In genomic region chr4:133285299-133285698, GRCm38 (mm10) we compare ENCODE assay signal across 17 mouse cellular contexts. TPM values are rescaled to one million over a fixed set of nuclear protein-coding genes. Genes with fewer than 3 reads are reported as not detected.
DNase-seq lines count a peak whose midpoint lies in the region; ATAC-seq and TF ChIP-seq lines count a peak whose summit lies in the region.
"Had no signal": no experiment of that assay in that cellular context is flagged by ENCODE, and none has a peak within 500 bp of the region (broad histone marks: within the 10 kb centered on the region; RNA-seq: fewer than 3 reads in every experiment).

No protein-coding gene starts in this region.

- ATAC-seq in heart, embryonic 13.5 days (ENCODE audit: extremely low read depth, insufficient number of reproducible peaks, low FRiP score, low TSS enrichment), result no peak
- no peak for ATAC-seq in embryonic facial prominence, embryonic 12.5 days (ENCODE audit: insufficient number of reproducible peaks, insufficient read depth, low FRiP score, low TSS enrichment)
- ATAC-seq in liver, embryonic 12.5 days, result peak; percentile 76
- ATAC-seq in stomach, embryonic 15.5 days (ENCODE audit: insufficient read depth, low FRiP score, low read depth), result peak; percentile 45; the same call in 1 of the 2 replicates
- no peak for ATAC-seq in forebrain, postnatal 0 days
- ATAC-seq: midbrain, embryonic 13.5 days had no signal

- H3K4me3 ChIP-seq in heart, embryonic 13.5 days, result no peak overlapping the region
- H3K4me3 ChIP-seq in embryonic facial prominence, embryonic 12.5 days, result no peak overlapping the region
- no peak overlapping the region for H3K4me3 ChIP-seq in liver, embryonic 12.5 days
- H3K4me3 ChIP-seq in stomach, embryonic 15.5 days (replicated peaks), result no peak overlapping the region
- no peak overlapping the region for H3K4me3 ChIP-seq in forebrain, postnatal 0 days (ENCODE audit: low read depth, low read length)
- H3K4me3 ChIP-seq: forebrain, embryonic 10.5 days; hindbrain, embryonic 10.5 days; midbrain, embryonic 13.5 days had no signal

- 55% methylated on average over 3 of the region's 3 CpGs for WGBS in heart, embryonic 13.5 days
- WGBS in embryonic facial prominence, embryonic 12.5 days, result 72% methylated on average over 3 of the region's 3 CpGs
- WGBS in liver, embryonic 12.5 days (ENCODE audit: insufficient replicate concordance), result 29% methylated on average over 3 of the region's 3 CpGs
- whole genome bisulfite sequencing in stomach, embryonic 15.5 days, result 74% methylated on average over 3 of the region's 3 CpGs
- 74% methylated on average over 3 of the region's 3 CpGs for WGBS in forebrain, postnatal 0 days

- no peaks in the 10 kb centered on the region for H3K27me3 ChIP-seq in heart, embryonic 13.5 days (replicated peaks)
- no peaks in the 10 kb centered on the region for H3K27me3 ChIP-seq in embryonic facial prominence, embryonic 12.5 days
- no peaks in the 10 kb centered on the region; the same call in 1 of the 2 replicates for H3K27me3 ChIP-seq in liver, embryonic 12.5 days (replicated peaks)
- no peaks in the 10 kb centered on the region for H3K27me3 ChIP-seq in stomach, embryonic 15.5 days (replicated peaks)
- H3K27me3 ChIP-seq in forebrain, postnatal 0 days (ENCODE audit: insufficient read depth, low read length), result no peaks in the 10 kb centered on the region
- H3K27me3 ChIP-seq: midbrain, embryonic 13.5 days had no signal

- no peaks in the 10 kb centered on the region for H3K9me3 ChIP-seq in heart, embryonic 13.5 days
- H3K9me3 ChIP-seq in embryonic facial prominence, embryonic 12.5 days, result no peaks in the 10 kb centered on the region
- H3K9me3 ChIP-seq in liver, embryonic 12.5 days (replicated peaks), result no peaks in the 10 kb centered on the region
- no peaks in the 10 kb centered on the region for H3K9me3 ChIP-seq in stomach, embryonic 15.5 days
- H3K9me3 ChIP-seq in forebrain, postnatal 0 days (ENCODE audit: low read length), result no peaks in the 10 kb centered on the region
- H3K9me3 ChIP-seq: forebrain, embryonic 10.5 days; hindbrain, embryonic 10.5 days; midbrain, embryonic 13.5 days had no signal

- H3K9ac ChIP-seq in heart, embryonic 13.5 days, result no peak overlapping the region
- no peak overlapping the region for H3K9ac ChIP-seq in embryonic facial prominence, embryonic 12.5 days
- peak overlapping the region; percentile 2; the same call in 1 of the 2 replicates for H3K9ac ChIP-seq in liver, embryonic 12.5 days
- H3K9ac ChIP-seq in stomach, embryonic 15.5 days, result no peak overlapping the region
- no peak overlapping the region for H3K9ac ChIP-seq in forebrain, postnatal 0 days
- H3K9ac ChIP-seq: midbrain, embryonic 13.5 days had no signal

- 0 out of 2 replicates have a peak overlapping the region, but pooled peaks have one; percentile 36 for H3K27ac ChIP-seq in heart, embryonic 13.5 days (replicated peaks)
- peak overlapping the region; percentile 23; the same call in 1 of the 2 replicates for H3K27ac ChIP-seq in embryonic facial prominence, embryonic 12.5 days
- H3K27ac ChIP-seq in liver, embryonic 12.5 days, result peak overlapping the region; percentile 79
- H3K27ac ChIP-seq in stomach, embryonic 15.5 days, result no peak overlapping the region
- H3K27ac ChIP-seq in forebrain, postnatal 0 days (ENCODE audit: low read depth, low read length), result no peak overlapping the region
- H3K27ac ChIP-seq: forebrain, embryonic 10.5 days; hindbrain, embryonic 10.5 days; midbrain, embryonic 13.5 days had no signal

- H3K4me2 ChIP-seq in heart, embryonic 13.5 days, result peak overlapping the region; percentile 8; the same call in 1 of the 2 replicates
- H3K4me2 ChIP-seq in embryonic facial prominence, embryonic 12.5 days (replicated peaks), result no peak overlapping the region
- H3K4me2 ChIP-seq in liver, embryonic 12.5 days, result peak overlapping the region; percentile 42
- H3K4me2 ChIP-seq in stomach, embryonic 15.5 days, result no peak overlapping the region
- no peak overlapping the region for H3K4me2 ChIP-seq in forebrain, postnatal 0 days (ENCODE audit: low read depth)
- H3K4me2 ChIP-seq: midbrain, embryonic 13.5 days had no signal

- H3K4me1 ChIP-seq in heart, embryonic 13.5 days, result peaks cover 43% of the 10 kb centered on the region
- H3K4me1 ChIP-seq in embryonic facial prominence, embryonic 12.5 days, result peaks cover 27% of the 10 kb centered on the region
- H3K4me1 ChIP-seq in liver, embryonic 12.5 days, result peaks cover 66% of the 10 kb centered on the region
- peaks cover 8% of the 10 kb centered on the region; the same call in 1 of the 2 replicates for H3K4me1 ChIP-seq in stomach, embryonic 15.5 days
- peaks cover 11% of the 10 kb centered on the region for H3K4me1 ChIP-seq in forebrain, postnatal 0 days (ENCODE audit: insufficient read depth)

- no peak for DNase-seq in heart, postnatal 14 days
- DNase-seq in thymus, postnatal 4 days, result no peak
- DNase-seq in right cerebral cortex, postnatal 10 days (ENCODE audit: low spot score in 2 of 2), result no peak
- no peak for DNase-seq in forebrain, postnatal 0 days
- DNase-seq: B cell, adult 2 months; cerebellum, adult 11 months; cerebellum, postnatal 14 days; gastrocnemius, postnatal 25 days; lung, adult 18-20 months; lung, postnatal 4 days had no signal

- TF ChIP-seq CTCF in forebrain, postnatal 0 days (IDR thresholded peaks at IDR 0.05; ENCODE audit: low read depth), result no peak

- intact Hi-C loops in heart, postnatal 14 days (cut with DNase I), result no loop called here

- H3K36me3 ChIP-seq in heart, embryonic 13.5 days, result no peaks in the 10 kb centered on the region
- no peaks in the 10 kb centered on the region for H3K36me3 ChIP-seq in embryonic facial prominence, embryonic 12.5 days
- H3K36me3 ChIP-seq in liver, embryonic 12.5 days, result no peaks in the 10 kb centered on the region
- no peaks in the 10 kb centered on the region for H3K36me3 ChIP-seq in stomach, embryonic 15.5 days
- H3K36me3 ChIP-seq in forebrain, postnatal 0 days (ENCODE audit: insufficient read depth), result no peaks in the 10 kb centered on the region
- H3K36me3 ChIP-seq: forebrain, embryonic 10.5 days; hindbrain, embryonic 10.5 days; midbrain, embryonic 13.5 days had no signal

RNA-seq across cellular contexts. Expression of gene Tmem222, which starts 7.7 kb away (rescaled TPM):
- 57.1 and 60.2 TPM in 2 replicates for polyA plus RNA-seq in heart, embryonic 13.5 days (2015; fragmentation: Nextera tagmentation; extraction: Ambion mirVana)
- 10 to 100 TPM; 25.1 to 27.0 TPM for total RNA-seq in heart, postnatal 14 days (2021)
- polyA plus RNA-seq in embryonic facial prominence, embryonic 12.5 days (2016; fragmentation: Nextera tagmentation; extraction: Ambion mirVana), result 80.2 and 81.8 TPM in 2 replicates
- 47.6 and 48.4 TPM in 2 replicates for polyA plus RNA-seq in liver, embryonic 12.5 days (2016; fragmentation: Nextera tagmentation; extraction: Ambion mirVana)
- polyA plus RNA-seq in stomach, embryonic 15.5 days (2015; fragmentation: Nextera tagmentation; extraction: Ambion mirVana), result 73.6 and 74.2 TPM in 2 replicates
- 108 and 125 TPM in 2 replicates for total RNA-seq in forebrain, postnatal 0 days (2014; rRNA removed)
- 146 and 157 TPM in 2 replicates for polyA plus RNA-seq in forebrain, postnatal 0 days (2015; fragmentation: Nextera tagmentation; extraction: Ambion mirVana)

RNA-seq across cellular contexts. Expression of gene Sytl1, which starts 22.4 kb away (rescaled TPM):
- 0.32 and 0.78 TPM in 2 replicates for polyA plus RNA-seq in heart, embryonic 13.5 days (2015; fragmentation: Nextera tagmentation; extraction: Ambion mirVana)
- total RNA-seq in heart, postnatal 14 days (2021), result 1 to 10 TPM in 1 of 2 experiments, under 1 TPM in 1; 0.84 to 2.4 TPM
- 2.3 and 2.8 TPM in 2 replicates for polyA plus RNA-seq in embryonic facial prominence, embryonic 12.5 days (2016; fragmentation: Nextera tagmentation; extraction: Ambion mirVana)
- 0.37 and 0.46 TPM in 2 replicates for polyA plus RNA-seq in liver, embryonic 12.5 days (2016; fragmentation: Nextera tagmentation; extraction: Ambion mirVana)
- 17.0 and 29.0 TPM in 2 replicates for polyA plus RNA-seq in stomach, embryonic 15.5 days (2015; fragmentation: Nextera tagmentation; extraction: Ambion mirVana)
- total RNA-seq in forebrain, postnatal 0 days (2014; rRNA removed), result 0.69 TPM in 1 of 2 replicates, not detected in the other
- polyA plus RNA-seq in forebrain, postnatal 0 days (2015; fragmentation: Nextera tagmentation; extraction: Ambion mirVana), result 0.14 and 0.52 TPM in 2 replicates

RNA-seq across cellular contexts. Expression of gene Map3k6, which starts 44.7 kb away (rescaled TPM):
- 2.3 and 2.6 TPM in 2 replicates for polyA plus RNA-seq in heart, embryonic 13.5 days (2015; fragmentation: Nextera tagmentation; extraction: Ambion mirVana)
- total RNA-seq in heart, postnatal 14 days (2021), result 10 to 100 TPM; 22.4 to 22.5 TPM
- polyA plus RNA-seq in embryonic facial prominence, embryonic 12.5 days (2016; fragmentation: Nextera tagmentation; extraction: Ambion mirVana), result 2.6 and 2.7 TPM in 2 replicates
- polyA plus RNA-seq in liver, embryonic 12.5 days (2016; fragmentation: Nextera tagmentation; extraction: Ambion mirVana), result 2.8 and 3.6 TPM in 2 replicates
- polyA plus RNA-seq in stomach, embryonic 15.5 days (2015; fragmentation: Nextera tagmentation; extraction: Ambion mirVana), result 5.0 and 8.6 TPM in 2 replicates
- total RNA-seq in forebrain, postnatal 0 days (2014; rRNA removed), result 4.7 and 7.2 TPM in 2 replicates
- 4.3 and 4.4 TPM in 2 replicates for polyA plus RNA-seq in forebrain, postnatal 0 days (2015; fragmentation: Nextera tagmentation; extraction: Ambion mirVana)

Comparison
In these comparisons a context has a peak if more than half of its experiments do, and no peak if none do; other contexts are left out.
1. ATAC-seq: peak in liver, embryonic 12.5 days (single experiment) and stomach, embryonic 15.5 days (single experiment); none in heart, embryonic 13.5 days (single experiment), embryonic facial prominence, embryonic 12.5 days (single experiment) and forebrain, postnatal 0 days (single experiment).
2. H3K27ac ChIP-seq: peak in heart, embryonic 13.5 days (single experiment), embryonic facial prominence, embryonic 12.5 days (single experiment) and liver, embryonic 12.5 days (single experiment); none in stomach, embryonic 15.5 days (single experiment) and forebrain, postnatal 0 days (single experiment).
3. H3K4me2 ChIP-seq: peak in heart, embryonic 13.5 days (single experiment) and liver, embryonic 12.5 days (single experiment); none in embryonic facial prominence, embryonic 12.5 days (single experiment), stomach, embryonic 15.5 days (single experiment) and forebrain, postnatal 0 days (single experiment).